Mouse (Mus musculus) C2C12 (cell line): ENCODE data around the gene Igf2r.

ENCODE experiments used
- CEBPB ChIP-seq: IDR thresholded peaks from one replicate; pipeline ENCODE4 v1.6.1; 2011; ENCODE audit warnings: low read depth, mild to moderate bottlenecking, control low read depth, moderate library complexity
- CTCF ChIP-seq: IDR thresholded peaks from one replicate; pipeline ENCODE4 v1.5.1; 2011; ENCODE audit not compliant: control insufficient read depth, insufficient read depth, insufficient read length
- MAX ChIP-seq: IDR thresholded peaks from one replicate; pipeline ENCODE4 v1.6.1; 2011; ENCODE audit warnings: mild to moderate bottlenecking, control low read depth
- MYOD1 ChIP-seq: IDR thresholded peaks from one replicate; pipeline ENCODE4 v1.6.1; 2011; ENCODE audit warnings: low read depth; ENCODE audit not compliant: control insufficient read depth, insufficient read length
- MYOG ChIP-seq: IDR thresholded peaks from one replicate; pipeline ENCODE4 v1.6.1; 2011; ENCODE audit not compliant: control insufficient read depth, insufficient read length; ENCODE audit errors: extremely low read depth
- USF1 ChIP-seq: IDR thresholded peaks from one replicate; pipeline ENCODE4 v1.6.1; 2011; ENCODE audit warnings: low read depth, mild to moderate bottlenecking, control low read depth, moderate library complexity

GRCm38 (mm10) chr17:12712191-12712590 is 57.3 kb downstream of the Igf2r start:
- TF ChIP-seq CTCF (no peak), MYOG (no peak), USF1 (no peak), MAX (no peak), CEBPB (no peak), MYOD1 (no peak)
